Mouse (Mus musculus): ENCODE data around the gene Ndufs7. TPM values are rescaled to one million over a fixed set of nuclear protein-coding genes. Genes with fewer than 3 reads are reported as not detected.
A peak's percentile ranks its signal among the peaks of the same experiment; 100 is the strongest.

Gene Ndufs7
- total and polyA plus RNA-seq, 3 experiments: 377 to 458 TPM; not detected in 1

DNA sequence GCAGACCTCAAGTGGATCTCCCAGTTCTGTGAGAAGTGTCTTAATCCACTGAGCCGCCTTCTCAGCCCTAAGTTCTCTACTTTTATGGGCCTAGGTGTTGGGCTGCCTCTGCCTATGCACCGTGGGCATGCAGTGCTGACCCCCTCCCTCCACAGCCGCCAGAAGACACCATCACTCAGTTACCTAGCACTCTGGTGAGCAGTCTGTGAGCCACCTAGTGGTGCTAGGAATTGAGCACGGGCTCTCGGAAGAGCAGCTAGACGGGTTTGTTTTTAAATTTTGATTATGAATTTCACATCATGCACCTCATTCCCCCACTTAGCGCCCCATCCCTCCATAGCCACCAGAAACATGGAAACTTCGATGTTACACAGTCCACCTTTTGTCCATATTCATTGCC, 39.7 kb downstream of the Ndufs7 start:
- peaks cover 2 to 16% of the 10 kb centered on the region in 2 experiments; a peak in 2 of 4 replicates for H3K36me3 ChIP-seq (ENCODE audit: control insufficient read depth in 1 of 2, insufficient read depth in 2 of 2, low read length in 2 of 2)
- H3K79me2 ChIP-seq (ENCODE audit: control insufficient read depth, insufficient read depth, low read length, poor library complexity): peaks cover 14% of the 10 kb centered on the region
- no peak overlapping the region for H3K4me3 ChIP-seq (ENCODE audit: control insufficient read depth in 1 of 2, insufficient read depth in 1 of 2, low read depth in 2 of 2, low read length in 2 of 2)
- H3K27ac ChIP-seq (ENCODE audit: control insufficient read depth, low read depth, low read length): no peak overlapping the region
- no peaks in the 10 kb centered on the region for H3K27me3 ChIP-seq (ENCODE audit: control insufficient read depth in 1 of 2, insufficient read depth in 2 of 2, low read length in 2 of 2)
- TF ChIP-seq SMC3 (IDR thresholded peaks at IDR 0.05; ENCODE audit: low read depth, low read length) (peak; percentile 28; the same call in 1 of the 2 replicates), E2F4 (IDR thresholded peaks at IDR 0.05; ENCODE audit: borderline replicate concordance, low read depth, low read length) (no peak), CTCF (IDR thresholded peaks at IDR 0.05 in 2 of 3, conservative IDR thresholded peaks at IDR 0.05 in 1 of 3; ENCODE audit: control insufficient read depth in 1 of 3, insufficient read depth in 1 of 3, low read depth in 2 of 3, low read length in 3 of 3, poor library complexity in 1 of 3, severe bottlenecking in 1 of 3) (peak in 2 of 3 experiments; percentile 38 to 42; a peak in 4 of 6 replicates), POLR2A (IDR thresholded peaks at IDR 0.05; ENCODE audit: control insufficient read depth in 1 of 2, insufficient read depth in 1 of 2, low read depth in 1 of 2, low read length in 2 of 2, poor library complexity in 1 of 2) (peak in 1 of 2 experiments; percentile 30; a peak in 1 of 4 replicates)
- no peaks in the 10 kb centered on the region for H3K9me3 ChIP-seq (replicated peaks; ENCODE audit: insufficient read depth, low read length)
- DNase-seq (ENCODE audit: low read depth, low spot score): peak; percentile 42
- H3K4me1 ChIP-seq (ENCODE audit: control insufficient read depth in 1 of 2, insufficient read depth in 2 of 2, low read length in 2 of 2): peaks cover 0 to 4% of the 10 kb centered on the region in 2 experiments; a peak in 1 of 4 replicates
- no peak overlapping the region for H3K9ac ChIP-seq (ENCODE audit: control insufficient read depth, low read depth, low read length, poor library complexity, severe bottlenecking)

- DNase-seq (ENCODE audit: low read depth, low spot score): peak; percentile 97
- peak within 1 kb of the TSS; percentile 98 for H3K9ac ChIP-seq (ENCODE audit: control insufficient read depth, low read depth, low read length, poor library complexity, severe bottlenecking)
- H3K79me2 ChIP-seq (ENCODE audit: control insufficient read depth, insufficient read depth, low read length, poor library complexity): peaks cover 19% of the 10 kb centered on the region
- H3K4me1 ChIP-seq (ENCODE audit: control insufficient read depth in 1 of 2, insufficient read depth in 2 of 2, low read length in 2 of 2): peaks cover 0 to 22% of the 10 kb centered on the region in 2 experiments; a peak in 2 of 4 replicates
- no peaks in the 10 kb centered on the region for H3K9me3 ChIP-seq (replicated peaks; ENCODE audit: insufficient read depth, low read length)
- peaks cover 8 to 9% of the 10 kb centered on the region in 2 experiments; a peak in 3 of 4 replicates for H3K36me3 ChIP-seq (ENCODE audit: control insufficient read depth in 1 of 2, insufficient read depth in 2 of 2, low read length in 2 of 2)
- no peaks in the 10 kb centered on the region for H3K27me3 ChIP-seq (ENCODE audit: control insufficient read depth in 1 of 2, insufficient read depth in 2 of 2, low read length in 2 of 2)
- H3K27ac ChIP-seq (ENCODE audit: control insufficient read depth, low read depth, low read length): peak within 1 kb of the TSS; percentile 88
- H3K4me3 ChIP-seq (ENCODE audit: control insufficient read depth in 1 of 2, insufficient read depth in 1 of 2, low read depth in 2 of 2, low read length in 2 of 2): peak within 1 kb of the TSS; percentile 75 to 95
- TF ChIP-seq ZKSCAN1 (IDR thresholded peaks at IDR 0.05; ENCODE audit: low read depth, low read length): no peak
- no peak; a peak in 1 of 4 replicates for TF ChIP-seq USF2 (IDR thresholded peaks at IDR 0.05; ENCODE audit: borderline replicate concordance in 1 of 2, insufficient read depth in 1 of 2, low read depth in 1 of 2, low read length in 2 of 2)
- peak; percentile 84 for TF ChIP-seq MAX (IDR thresholded peaks at IDR 0.05; ENCODE audit: low read length)
- TF ChIP-seq NELFE (IDR thresholded peaks at IDR 0.05; ENCODE audit: low read depth, low read length): peak; percentile 99
- TF ChIP-seq CTCF (IDR thresholded peaks at IDR 0.05 in 2 of 3, conservative IDR thresholded peaks at IDR 0.05 in 1 of 3; ENCODE audit: control insufficient read depth in 1 of 3, insufficient read depth in 1 of 3, low read depth in 2 of 3, low read length in 3 of 3, poor library complexity in 1 of 3, severe bottlenecking in 1 of 3): peak; percentile 21 to 88 (median 85); a peak in 5 of 6 replicates
- peak; percentile 93 for TF ChIP-seq ZMIZ1 (IDR thresholded peaks at IDR 0.05; ENCODE audit: low read depth, low read length)
- peak; percentile 92 for TF ChIP-seq ELF1 (IDR thresholded peaks at IDR 0.05; ENCODE audit: low read depth, low read length)
- TF ChIP-seq SIN3A (IDR thresholded peaks at IDR 0.05; ENCODE audit: low read length): peak; percentile 80
- 0 out of 2 replicates have a peak, but pooled peaks have one; percentile 40 for TF ChIP-seq MAZ (IDR thresholded peaks at IDR 0.05; ENCODE audit: low read depth, low read length)
- TF ChIP-seq UBTF (IDR thresholded peaks at IDR 0.05; ENCODE audit: borderline replicate concordance, insufficient read depth, low read depth, low read length): peak; percentile 72; the same call in 1 of the 2 replicates
- peak; percentile 86 for TF ChIP-seq KAT2A (conservative IDR thresholded peaks at IDR 0.05; ENCODE audit: low read depth, low read length)
- TF ChIP-seq MXI1 (IDR thresholded peaks at IDR 0.05; ENCODE audit: low read depth, low read length): peak; percentile 51
- TF ChIP-seq RAD21 (IDR thresholded peaks at IDR 0.05; ENCODE audit: low read depth, low read length): no peak
- TF ChIP-seq MYB (IDR thresholded peaks at IDR 0.05; ENCODE audit: low read depth, low read length): peak; percentile 86
- no peak for TF ChIP-seq MAFK (IDR thresholded peaks at IDR 0.05; ENCODE audit: borderline replicate concordance, low read depth, low read length)
- peak; percentile 92 for TF ChIP-seq CHD2 (IDR thresholded peaks at IDR 0.05; ENCODE audit: low read length)
- TF ChIP-seq CHD1 (IDR thresholded peaks at IDR 0.05; ENCODE audit: low read depth, low read length): 0 out of 2 replicates have a peak, but pooled peaks have one; percentile 48
- TF ChIP-seq POLR2AphosphoS2 (IDR thresholded peaks at IDR 0.05; ENCODE audit: low read length): peak; percentile 98
- TF ChIP-seq BHLHE40 (IDR thresholded peaks at IDR 0.05; ENCODE audit: borderline replicate concordance, low read depth, low read length): no peak
- TF ChIP-seq POLR2A (IDR thresholded peaks at IDR 0.05; ENCODE audit: control insufficient read depth in 1 of 2, insufficient read depth in 1 of 2, low read depth in 1 of 2, low read length in 2 of 2, poor library complexity in 1 of 2): peak; percentile 94 to 98
- TF ChIP-seq HCFC1 (IDR thresholded peaks at IDR 0.05; ENCODE audit: low read depth, low read length): peak; percentile 94
- TF ChIP-seq TAL1 (IDR thresholded peaks at IDR 0.05; ENCODE audit: low read length): no peak
- TF ChIP-seq TBP (IDR thresholded peaks at IDR 0.05; ENCODE audit: low read depth, low read length): peak; percentile 97
- no peak for TF ChIP-seq E2F4 (IDR thresholded peaks at IDR 0.05; ENCODE audit: borderline replicate concordance, low read depth, low read length)
- TF ChIP-seq GATA1 (IDR thresholded peaks at IDR 0.05; ENCODE audit: low read depth, low read length): peak; percentile 44
- TF ChIP-seq MEF2A (IDR thresholded peaks at IDR 0.05; ENCODE audit: extremely low read depth, insufficient replicate concordance, low read depth, low read length, poor library complexity, severe bottlenecking): no peak
These were observed 43.6 kb downstream of the Ndufs7 start, which contains the start of gene Rps15 for GRCm38 (mm10) chr10:80292251-80293146. TSS of gene Rps15 (plus strand) at chr10:80292453.

All from MEL (cell line).